Comparison of ENCODE assay signal across 16 mouse cellular contexts in genomic region chr9:67586489-67586888, GRCm38 (mm10). TPM values are rescaled to one million over a fixed set of nuclear protein-coding genes. Genes with fewer than 3 reads are reported as not detected.
A peak's percentile ranks its signal among the peaks of the same experiment; 100 is the strongest.
DNase-seq lines count a peak whose midpoint lies in the region; ATAC-seq and TF ChIP-seq lines count a peak whose summit lies in the region.
"Had no signal": no experiment of that assay in that cellular context is flagged by ENCODE, and none has a peak within 500 bp of the region (broad histone marks: within the 10 kb centered on the region; RNA-seq: fewer than 3 reads in every experiment).

No protein-coding gene starts in this region.

- no peak overlapping the region for H3K4me2 ChIP-seq in kidney, postnatal 0 days (ENCODE audit: low read length)
- peak overlapping the region; percentile 40; the same call in 1 of the 2 replicates for H3K4me2 ChIP-seq in heart, postnatal 0 days (ENCODE audit: low read depth, low read length)

- 0 out of 2 replicates have a peak, but pooled peaks cover 4% of the 10 kb centered on the region for H3K4me1 ChIP-seq in kidney, postnatal 0 days (replicated peaks; ENCODE audit: insufficient read depth, low read length)
- peaks cover 69% of the 10 kb centered on the region for H3K4me1 ChIP-seq in heart, postnatal 0 days (ENCODE audit: control insufficient read depth, insufficient read depth)
- H3K4me1 ChIP-seq: megakaryocyte, embryonic 14.5 days had no signal

- 92% methylated on average over 1 of the region's 1 CpGs for WGBS in kidney, postnatal 0 days
- WGBS in heart, postnatal 0 days: 31% methylated on average over 1 of the region's 1 CpGs

- H3K27me3 ChIP-seq in kidney, postnatal 0 days (ENCODE audit: insufficient read depth, low read length): no peaks in the 10 kb centered on the region
- H3K27me3 ChIP-seq in heart, postnatal 0 days (ENCODE audit: control insufficient read depth, insufficient read depth, low read length): no peaks in the 10 kb centered on the region
- H3K27me3 ChIP-seq: megakaryocyte, embryonic 14.5 days had no signal

- no peak overlapping the region for H3K9ac ChIP-seq in kidney, postnatal 0 days (ENCODE audit: low read depth, low read length)
- H3K9ac ChIP-seq in heart, postnatal 0 days (replicated peaks; ENCODE audit: low read depth, low read length): no peak overlapping the region

- TF ChIP-seq EP300 in heart, postnatal 0 days (IDR thresholded peaks at IDR 0.05; ENCODE audit: low read depth): no peak

- peak; percentile 34 for DNase-seq in kidney, postnatal 0 days (ENCODE audit: low spot score)
- no peak for DNase-seq in kidney, postnatal 36 days
- peak; percentile 22 for DNase-seq in retina, adult 2 months (ENCODE audit: low read depth, low spot score)
- no peak for DNase-seq in retina, embryonic 14.5 days (ENCODE audit: low spot score)
- peak; percentile 78 for DNase-seq in heart, postnatal 0 days (ENCODE audit: low spot score)
- DNase-seq in ovary, adult 18-20 months (ENCODE audit: low spot score): no peak
- DNase-seq in gastrocnemius, postnatal 25 days: no peak
- DNase-seq: cerebellum, adult 11-12 months; kidney, adult 8-10 months; thymus, postnatal 36 days had no signal

- no peaks in the 10 kb centered on the region for H3K9me3 ChIP-seq in kidney, postnatal 0 days (replicated peaks; ENCODE audit: low read length)
- no peaks in the 10 kb centered on the region for H3K9me3 ChIP-seq in heart, postnatal 0 days (replicated peaks; ENCODE audit: control insufficient read depth, low read length)
- H3K9me3 ChIP-seq: forebrain, embryonic 10.5 days; hindbrain, embryonic 10.5 days had no signal

- H3K4me3 ChIP-seq in kidney, postnatal 0 days (replicated peaks; ENCODE audit: low read depth, low read length): no peak overlapping the region
- H3K4me3 ChIP-seq in heart, postnatal 0 days (ENCODE audit: low read depth, low read length): no peak overlapping the region
- H3K4me3 ChIP-seq: forebrain, embryonic 10.5 days; hindbrain, embryonic 10.5 days; megakaryocyte, embryonic 14.5 days had no signal

- no peak for ATAC-seq in kidney, postnatal 0 days (replicated peaks; ENCODE audit: low FRiP score, low read depth)
- peak; percentile 71 for ATAC-seq in heart, postnatal 0 days (ENCODE audit: insufficient read depth, low read depth)
- ATAC-seq: CD4-positive, CD25-positive, alpha-beta regulatory T cell, adult 4 months had no signal

- no peak overlapping the region for H3K27ac ChIP-seq in kidney, postnatal 0 days
- H3K27ac ChIP-seq in heart, postnatal 0 days (ENCODE audit: low read depth): peak overlapping the region; percentile 91
- H3K27ac ChIP-seq: forebrain, embryonic 10.5 days; hindbrain, embryonic 10.5 days had no signal

- TF ChIP-seq CTCF in kidney, postnatal 0 days (IDR thresholded peaks at IDR 0.05; ENCODE audit: low read depth): no peak
- no peak for TF ChIP-seq CTCF in heart, postnatal 0 days (IDR thresholded peaks at IDR 0.05; ENCODE audit: low read depth)

- no peaks in the 10 kb centered on the region for H3K36me3 ChIP-seq in kidney, postnatal 0 days (ENCODE audit: insufficient read depth, low read length)
- no peaks in the 10 kb centered on the region for H3K36me3 ChIP-seq in heart, postnatal 0 days (replicated peaks; ENCODE audit: control insufficient read depth, insufficient read depth, low read length)
- H3K36me3 ChIP-seq: forebrain, embryonic 10.5 days; hindbrain, embryonic 10.5 days had no signal

RNA-seq across cellular contexts. Expression of gene Tln2, which starts 27.0 kb away (rescaled TPM):
- polyA plus RNA-seq in kidney, postnatal 0 days (2015; fragmentation: Nextera tagmentation; extraction: Ambion mirVana): 24.8 and 25.6 TPM in 2 replicates
- 92.4 and 92.6 TPM in 2 replicates for total RNA-seq in heart, postnatal 0 days (2014; rRNA removed; ENCODE audit: low replicate concordance)
- 67.0 and 75.3 TPM in 2 replicates for polyA plus RNA-seq in heart, postnatal 0 days (2015; fragmentation: Nextera tagmentation; extraction: Ambion mirVana)
- 100 to 1,000 TPM in 1 of 2 experiments, 10 to 100 TPM in 1; 77.1 to 100 TPM for total RNA-seq in gastrocnemius, postnatal 25 days (2021)
- total RNA-seq: monocyte, adult 5-6 weeks; neutrophil, adult 5-6 weeks had no signal

Comparison
In these comparisons a context has a peak if more than half of its experiments do, and no peak if none do; other contexts are left out.
1. DNase-seq: peak in kidney, postnatal 0 days (single experiment), retina, adult 2 months (single experiment) and heart, postnatal 0 days (single experiment); none in kidney, postnatal 36 days (0 of 2), retina, embryonic 14.5 days (single experiment), ovary, adult 18-20 months (single experiment) and gastrocnemius, postnatal 25 days (single experiment).